Mouse (Mus musculus): Measurements from ENCODE around the gene Dpp4.

Gene Dpp4

DNA sequence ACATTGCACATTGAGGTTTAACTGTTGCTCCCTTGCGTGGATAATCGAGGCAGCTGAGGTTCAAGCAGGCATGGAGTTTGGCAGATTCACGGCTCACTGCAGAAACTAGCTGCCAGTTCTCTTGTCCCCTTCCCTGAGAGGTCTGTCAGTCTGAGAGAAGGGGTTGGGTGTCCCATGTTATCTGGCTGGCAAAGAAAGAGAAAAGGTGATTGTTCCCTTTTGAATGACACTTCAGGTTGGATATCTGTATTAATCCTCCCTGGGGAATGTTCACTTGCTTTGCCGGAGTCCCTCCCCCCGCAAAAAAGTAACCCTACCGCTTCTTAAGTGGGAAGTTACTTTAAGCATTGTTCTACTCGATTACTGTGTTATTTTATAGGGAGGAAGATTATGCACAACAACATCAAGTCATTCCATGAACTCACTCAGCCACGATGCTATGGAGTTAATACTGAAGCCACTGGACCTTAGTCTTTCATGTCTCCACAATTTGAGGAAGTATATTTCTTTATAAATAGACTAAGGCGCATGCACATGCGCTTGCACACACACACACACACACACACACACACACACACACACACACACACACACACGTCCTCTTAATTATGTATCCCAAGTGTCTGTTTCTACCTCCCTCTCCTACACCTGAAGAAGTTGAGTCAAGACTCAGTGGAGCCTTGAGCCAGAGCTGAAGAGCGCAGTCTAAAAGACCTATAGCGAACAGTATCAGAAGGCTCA lies at the start of gene Dpp4:
TSS of gene Dpp4 (minus strand) at position 151 of the 741 bp plus-strand sequence.
- peak; percentile 69 for DNase-seq

DNA sequence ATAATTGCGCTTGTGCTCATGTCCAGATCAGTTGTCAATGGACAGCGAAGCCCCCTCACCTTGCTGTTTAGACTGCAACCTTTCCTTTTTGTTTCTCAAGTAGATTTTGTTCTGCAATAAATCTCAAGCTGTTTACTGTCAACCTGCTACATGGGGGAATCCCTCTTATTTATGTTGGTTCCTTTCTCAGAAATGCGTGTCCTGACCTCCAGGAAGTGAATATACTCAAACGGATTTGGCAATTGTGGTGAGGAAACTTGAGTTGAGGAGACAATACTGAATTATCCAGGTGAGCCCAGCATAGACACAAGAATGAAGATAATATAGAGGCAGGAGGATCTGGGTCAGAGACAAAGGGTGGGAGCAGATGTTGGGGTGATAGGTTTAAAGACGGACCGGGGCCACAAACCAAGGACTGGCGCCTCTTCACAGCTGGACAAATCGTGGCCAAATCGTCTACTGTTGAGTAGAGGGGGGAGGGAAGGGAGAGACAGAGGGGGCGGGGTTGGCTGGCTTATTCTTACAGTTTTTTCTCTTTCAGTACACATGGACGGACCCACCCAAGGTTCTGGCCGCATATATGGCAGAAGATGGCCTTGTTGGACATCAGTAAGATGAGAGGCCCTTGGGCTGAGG lies 48.9 kb upstream of the Dpp4 start:
- peak; percentile 82 for DNase-seq

- DNase-seq, result peak; percentile 93
Observed at GRCm38 (mm10) chr2:62460231-62460710, 48.2 kb upstream of the Dpp4 start.

GRCm38 (mm10) chr2:62459241-62460174 lies 47.5 kb upstream of the Dpp4 start:
- no peak for DNase-seq

DNA sequence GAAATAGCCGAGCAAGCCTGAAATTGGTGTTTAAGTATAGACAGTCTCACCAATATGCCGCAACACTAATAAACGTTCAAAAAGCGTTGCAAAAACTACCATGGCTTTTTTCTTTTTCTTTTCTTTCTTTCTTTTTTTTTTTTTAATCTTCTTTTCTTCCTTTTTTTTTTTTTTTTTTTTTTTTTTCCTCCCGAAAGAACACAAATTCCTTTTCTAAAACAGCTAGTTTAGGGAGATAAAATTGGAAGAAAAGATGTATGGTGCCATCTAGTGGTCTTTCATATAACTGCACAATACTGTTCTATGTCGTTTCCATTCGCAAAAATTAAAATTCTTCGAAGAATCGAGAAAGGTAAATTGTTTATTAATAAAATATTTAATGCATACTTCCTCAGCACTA lies 46.0 kb upstream of the Dpp4 start:
- no peak for DNase-seq

DNA sequence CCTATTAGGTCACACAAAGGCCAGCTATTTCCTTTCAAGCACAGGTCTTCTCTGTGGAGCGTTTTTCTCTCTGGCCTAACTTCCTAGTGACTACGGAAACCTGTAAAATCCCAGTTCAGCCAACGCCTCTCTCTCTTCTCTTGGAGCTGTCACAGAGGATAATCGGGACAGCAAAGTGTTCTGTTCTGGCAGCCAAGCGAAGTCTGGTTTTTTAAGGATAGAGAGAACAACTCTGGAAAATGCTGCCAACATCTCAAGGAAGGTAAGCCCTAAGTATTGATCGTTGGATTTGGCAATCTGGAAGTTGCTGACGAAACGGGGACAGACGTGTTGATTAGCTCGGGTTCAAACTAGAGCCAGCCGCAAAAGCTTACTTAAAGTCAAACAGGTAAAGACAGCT lies 43.0 kb upstream of the Dpp4 start:
- DNase-seq, result peak; percentile 43

- DNase-seq, result no peak
Observed at GRCm38 (mm10) chr2:62454033-62454432, 42.0 kb upstream of the Dpp4 start.

DNA sequence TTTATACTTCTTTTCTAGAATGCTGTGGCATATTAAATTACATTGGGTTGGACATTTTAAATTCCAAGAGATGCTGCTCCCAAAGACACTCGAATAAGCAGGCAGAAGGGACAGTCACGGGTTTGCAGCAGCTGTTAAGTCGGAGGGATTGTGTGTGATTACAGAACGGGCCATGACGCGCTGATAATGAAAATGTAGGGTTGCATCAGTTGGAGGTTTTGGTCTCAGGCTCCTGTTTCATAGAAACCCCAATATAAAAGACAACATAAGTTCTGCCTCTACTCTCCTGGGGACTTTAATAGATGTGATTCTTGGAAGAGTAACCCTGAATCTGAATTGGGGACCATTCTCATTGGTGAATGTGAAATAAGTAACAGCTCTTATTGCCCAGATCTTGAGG lies 38.3 kb upstream of the Dpp4 start:
- no peak for DNase-seq

DNA sequence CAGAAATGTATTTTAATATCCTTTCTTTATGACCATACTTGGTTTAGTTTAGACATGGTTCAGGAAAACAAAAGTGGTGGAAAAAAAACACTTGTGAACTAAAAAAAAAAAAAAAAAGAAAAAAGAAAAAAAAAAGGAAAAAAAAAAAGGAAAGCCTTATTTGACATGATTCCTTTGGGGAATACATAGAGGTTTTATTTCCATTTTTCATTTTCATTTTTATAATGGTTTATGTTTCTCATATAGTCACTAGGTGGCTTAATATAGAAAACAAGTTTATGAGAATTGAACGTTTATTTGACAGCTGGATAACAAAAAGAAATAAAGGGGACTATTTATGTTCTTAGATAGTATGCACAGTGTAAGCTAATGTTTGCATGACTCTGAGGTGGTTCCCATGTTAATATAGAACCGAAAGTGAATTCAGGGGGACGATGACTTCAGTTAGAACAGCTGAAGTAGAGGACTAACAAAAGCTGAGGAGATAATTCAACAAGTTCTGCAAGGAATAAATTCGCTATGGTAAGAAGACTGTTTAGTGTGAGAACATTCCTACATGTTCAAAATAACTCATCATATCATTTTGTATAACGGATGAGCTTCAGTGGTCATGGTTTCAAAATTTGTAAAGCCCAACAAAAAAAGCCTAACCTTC lies 37.8 kb upstream of the Dpp4 start:
- no peak for DNase-seq

GRCm38 (mm10) chr2:62440802-62441544 lies 28.9 kb upstream of the Dpp4 start:
- DNase-seq, result peak; percentile 96

DNA sequence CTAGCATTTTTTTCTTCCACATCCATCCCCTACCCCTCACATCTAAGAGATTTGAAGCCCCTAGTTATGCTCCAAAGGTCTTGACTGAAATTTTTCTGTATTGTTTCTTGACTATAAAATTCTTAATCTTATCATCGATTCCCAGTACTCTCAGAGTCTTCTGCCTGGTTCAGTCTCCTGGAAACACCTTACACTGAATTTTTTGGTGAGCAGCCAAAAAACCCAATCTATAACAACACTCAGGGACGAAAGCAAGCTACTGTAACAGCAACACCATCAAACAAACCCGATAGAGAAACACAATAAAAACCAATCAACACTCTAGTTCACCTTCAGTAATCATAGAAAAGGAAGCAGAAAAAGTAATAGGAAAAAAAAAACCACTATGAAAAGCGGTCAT lies 28.1 kb upstream of the Dpp4 start:
- DNase-seq, result no peak

DNA sequence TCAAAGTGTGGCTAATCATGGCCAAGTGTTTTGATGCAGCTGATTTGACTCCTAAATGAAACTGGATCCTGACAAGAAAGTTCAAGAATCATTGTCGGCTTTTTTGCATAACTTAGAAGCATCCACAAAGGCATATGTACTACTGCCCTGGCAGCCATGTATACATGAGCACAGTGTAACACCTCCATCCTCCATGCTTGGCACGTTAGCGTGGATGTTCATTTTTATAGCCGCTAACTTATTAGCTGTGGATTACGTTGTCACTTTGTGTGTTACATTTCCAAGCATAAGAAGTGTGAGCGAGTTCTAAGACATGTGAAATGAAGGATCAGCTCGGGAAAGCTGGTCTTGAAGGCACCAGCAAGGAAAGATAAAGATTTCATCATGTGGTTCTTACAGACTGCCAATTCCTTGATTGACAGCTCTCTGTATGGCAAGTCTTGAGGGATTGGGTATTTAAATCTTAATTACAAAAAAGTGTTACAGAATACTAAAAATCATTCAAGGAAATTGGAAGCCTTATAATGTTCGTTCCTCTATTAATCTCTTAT lies 19.3 kb upstream of the Dpp4 start:
- DNase-seq, result peak; percentile 72

DNA sequence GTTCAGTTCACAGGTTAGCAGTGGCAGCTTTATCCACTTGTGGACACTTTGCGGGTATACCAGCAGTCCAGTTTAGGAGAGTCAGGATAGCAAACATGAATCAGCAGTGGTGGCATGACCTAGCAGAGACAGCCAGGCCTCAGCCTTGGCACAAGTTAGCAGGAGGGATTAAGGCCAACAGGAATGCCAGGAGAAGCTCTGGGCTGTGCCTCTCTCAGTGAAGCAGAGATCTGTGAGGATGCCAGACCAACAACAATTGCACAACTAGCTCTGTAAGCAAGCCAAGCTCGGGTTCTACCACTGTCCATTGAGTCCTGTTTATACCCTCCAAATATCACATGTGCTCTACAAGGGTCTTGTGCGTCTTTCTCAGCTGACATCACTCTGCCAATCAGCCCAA lies 13.9 kb upstream of the Dpp4 start:
- DNase-seq, result peak; percentile 94

GRCm38 (mm10) chr2:62423343-62423776 lies 11.3 kb upstream of the Dpp4 start:
- DNase-seq, result peak; percentile 73

DNA sequence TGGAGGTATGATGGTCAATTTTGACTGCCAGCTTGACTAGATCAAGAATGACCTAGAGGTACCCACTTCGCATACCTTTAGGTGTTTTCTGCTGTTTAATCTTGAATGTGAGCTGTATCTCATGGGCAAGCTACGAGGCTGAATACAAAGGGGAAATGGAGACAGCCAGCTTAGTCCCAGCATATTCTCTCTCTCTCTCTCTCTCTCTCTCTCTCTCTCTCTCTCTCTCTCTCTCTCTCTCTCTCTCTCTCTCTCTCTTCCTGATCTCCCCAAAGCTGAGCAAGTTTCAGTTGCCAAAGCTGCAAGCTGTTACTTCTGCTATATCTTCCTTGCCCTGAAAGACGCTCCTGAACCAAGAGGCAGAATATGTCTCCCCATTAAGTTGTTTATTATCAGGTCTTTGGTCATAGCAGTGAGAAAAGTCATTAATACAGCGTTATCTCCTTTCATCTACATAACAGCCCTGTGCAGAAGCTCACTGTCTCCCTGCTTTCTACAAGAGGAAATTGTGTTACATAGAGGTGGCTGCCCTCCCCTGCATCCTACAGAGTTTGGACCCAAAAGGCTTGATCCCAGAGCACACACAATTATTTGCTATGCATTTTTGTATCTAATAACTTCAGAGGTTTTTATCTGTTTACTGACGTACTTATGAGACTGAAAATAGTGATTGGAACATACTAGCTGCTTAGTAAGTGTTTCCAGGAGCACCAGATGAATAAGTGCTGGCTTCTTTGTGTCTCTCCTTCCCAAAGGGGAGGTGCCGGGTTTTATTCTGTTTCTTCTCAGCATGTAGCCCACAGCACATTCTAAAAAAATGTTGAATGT lies 10.7 kb upstream of the Dpp4 start:
- DNase-seq, result peak; percentile 79

- peak; percentile 80 for DNase-seq
Observed at GRCm38 (mm10) chr2:62421229-62421628, 9.2 kb upstream of the Dpp4 start.

DNA sequence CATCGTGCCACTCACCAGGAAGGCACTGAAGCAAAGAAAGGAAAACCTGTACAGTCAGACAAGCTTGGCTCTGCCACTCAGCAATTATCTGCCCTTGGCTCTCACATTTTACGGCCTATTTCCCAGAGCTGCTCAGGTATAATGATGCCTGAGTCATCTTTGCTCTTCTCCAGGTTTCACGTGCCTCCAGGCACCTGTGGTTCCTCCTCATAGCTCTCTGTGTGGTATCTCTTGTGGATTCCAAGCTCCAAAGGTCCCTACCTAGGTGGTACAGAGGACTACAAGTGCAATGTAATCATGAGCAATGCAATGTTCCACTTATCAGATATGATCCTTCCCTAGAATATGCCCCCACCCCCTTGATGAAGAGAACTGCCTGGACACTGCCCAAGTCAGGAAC lies 8.0 kb upstream of the Dpp4 start:
- DNase-seq, result no peak

GRCm38 (mm10) chr2:62417233-62417632 lies 5.2 kb upstream of the Dpp4 start:
- no peak for DNase-seq

- peak; percentile 89 for DNase-seq
Observed at GRCm38 (mm10) chr2:62411211-62412080, 585 bp downstream of the Dpp4 start.
